ENCODE assay signal across 8 mouse cellular contexts in genomic region chr17:46248189-46248522, GRCm38 (mm10). TPM values are rescaled to one million over a fixed set of nuclear protein-coding genes. Genes with fewer than 3 reads are reported as not detected.
A peak's percentile ranks its signal among the peaks of the same experiment; 100 is the strongest.
DNase-seq lines count a peak whose midpoint lies in the region; ATAC-seq and TF ChIP-seq lines count a peak whose summit lies in the region.

No protein-coding gene starts in this region.

- H3K9ac ChIP-seq in embryonic facial prominence, embryonic 13.5 days, result peak overlapping the region; percentile 97
- peak overlapping the region; percentile 98 for H3K9ac ChIP-seq in intestine, embryonic 15.5 days
- peak overlapping the region; percentile 97 for H3K9ac ChIP-seq in neural tube, embryonic 13.5 days

- no peak for TF ChIP-seq CTCF in left cerebral cortex, adult 2 months (IDR thresholded peaks at IDR 0.05)

- no peaks in the 10 kb centered on the region for H3K27me3 ChIP-seq in embryonic facial prominence, embryonic 13.5 days
- H3K27me3 ChIP-seq in intestine, embryonic 15.5 days (replicated peaks), result no peaks in the 10 kb centered on the region
- H3K27me3 ChIP-seq in neural tube, embryonic 13.5 days, result no peaks in the 10 kb centered on the region

- no peaks in the 10 kb centered on the region for H3K9me3 ChIP-seq in embryonic facial prominence, embryonic 13.5 days
- no peaks in the 10 kb centered on the region for H3K9me3 ChIP-seq in intestine, embryonic 15.5 days
- H3K9me3 ChIP-seq in neural tube, embryonic 13.5 days, result no peaks in the 10 kb centered on the region

- under 1% methylated on average over 37 of the region's 37 CpGs for WGBS in embryonic facial prominence, embryonic 13.5 days
- WGBS in intestine, embryonic 15.5 days, result under 1% methylated on average over 37 of the region's 37 CpGs
- under 1% methylated on average over 37 of the region's 37 CpGs for WGBS in neural tube, embryonic 13.5 days

- H3K4me2 ChIP-seq in embryonic facial prominence, embryonic 13.5 days, result peak overlapping the region; percentile 74
- peak overlapping the region; percentile 68 for H3K4me2 ChIP-seq in intestine, embryonic 15.5 days (replicated peaks)
- H3K4me2 ChIP-seq in neural tube, embryonic 13.5 days, result peak overlapping the region; percentile 95

- intact Hi-C loops in left cerebral cortex, adult 2 months (cut with DNase I), result loop anchor here (5.0 kb wide), 1 partner anchor 46 kb away; the partner anchor contains the start of genes Polh and Xpo5

- peaks cover 71% of the 10 kb centered on the region for H3K36me3 ChIP-seq in embryonic facial prominence, embryonic 13.5 days
- peaks cover 45% of the 10 kb centered on the region for H3K36me3 ChIP-seq in intestine, embryonic 15.5 days
- H3K36me3 ChIP-seq in neural tube, embryonic 13.5 days, result peaks cover 66% of the 10 kb centered on the region

- H3K4me3 ChIP-seq in left cerebral cortex, adult 2 months, result peak overlapping the region; percentile 100
- H3K4me3 ChIP-seq in embryonic facial prominence, embryonic 13.5 days, result peak overlapping the region; percentile 91
- H3K4me3 ChIP-seq in intestine, embryonic 15.5 days (replicated peaks), result peak overlapping the region; percentile 89
- peak overlapping the region; percentile 81 for H3K4me3 ChIP-seq in neural tube, embryonic 13.5 days

- ATAC-seq in embryonic facial prominence, embryonic 13.5 days (ENCODE audit: insufficient number of reproducible peaks, insufficient read depth, low FRiP score, low TSS enrichment, low read depth), result peak; percentile 22; the same call in 1 of the 2 replicates
- peak; percentile 69 for ATAC-seq in intestine, embryonic 15.5 days
- ATAC-seq in neural tube, embryonic 13.5 days (ENCODE audit: low read depth), result peak; percentile 60; the same call in 1 of the 2 replicates

- peak overlapping the region; percentile 94 for H3K27ac ChIP-seq in left cerebral cortex, adult 2 months
- H3K27ac ChIP-seq in embryonic facial prominence, embryonic 13.5 days, result peak overlapping the region; percentile 80
- H3K27ac ChIP-seq in intestine, embryonic 15.5 days, result peak overlapping the region; percentile 70
- H3K27ac ChIP-seq in neural tube, embryonic 13.5 days (replicated peaks), result peak overlapping the region; percentile 86

- H3K4me1 ChIP-seq in embryonic facial prominence, embryonic 13.5 days, result peaks cover 28% of the 10 kb centered on the region
- peaks cover 17% of the 10 kb centered on the region for H3K4me1 ChIP-seq in intestine, embryonic 15.5 days (replicated peaks)
- peaks cover 39% of the 10 kb centered on the region for H3K4me1 ChIP-seq in neural tube, embryonic 13.5 days (replicated peaks)

- DNase-seq in left cerebral cortex, adult 2 months (ENCODE audit: extremely low spot score in 1 of 2, low spot score in 2 of 2), result no peak
- no peak for DNase-seq in left cerebral cortex, adult 18-20 months (ENCODE audit: low spot score in 2 of 2)
- DNase-seq in cerebellum, adult 9-11 months, result no peak
- DNase-seq in embryo, embryonic 11 days, result no peak
- DNase-seq in urinary bladder, adult 18-20 months (ENCODE audit: low spot score in 2 of 2), result no peak

RNA-seq across cellular contexts. Expression of gene Yipf3, which starts 0.3 kb away (rescaled TPM):
- 10 to 100 TPM; 85.5 to 87.6 TPM for total RNA-seq in left cerebral cortex, adult 2 months (2021)
- total RNA-seq in left cerebral cortex, adult 18-20 months (2021), result 10 to 100 TPM; 76.0 to 87.1 TPM
- polyA plus RNA-seq in embryonic facial prominence, embryonic 13.5 days (2015; fragmentation: Nextera tagmentation; extraction: Ambion mirVana), result 82.8 and 95.7 TPM in 2 replicates
- 86.8 and 111 TPM in 2 replicates for polyA plus RNA-seq in intestine, embryonic 15.5 days (2015; fragmentation: Nextera tagmentation; extraction: Ambion mirVana)
- polyA plus RNA-seq in neural tube, embryonic 13.5 days (2015; fragmentation: Nextera tagmentation; extraction: Ambion mirVana), result 81.9 and 83.1 TPM in 2 replicates

RNA-seq across cellular contexts. Expression of gene Polr1c, which starts 0.3 kb away (rescaled TPM):
- 10 to 100 TPM; 38.1 to 40.4 TPM for total RNA-seq in left cerebral cortex, adult 2 months (2021)
- 10 to 100 TPM; 37.3 to 42.1 TPM for total RNA-seq in left cerebral cortex, adult 18-20 months (2021)
- polyA plus RNA-seq in embryonic facial prominence, embryonic 13.5 days (2015; fragmentation: Nextera tagmentation; extraction: Ambion mirVana), result 103 and 104 TPM in 2 replicates
- polyA plus RNA-seq in intestine, embryonic 15.5 days (2015; fragmentation: Nextera tagmentation; extraction: Ambion mirVana), result 75.3 and 75.8 TPM in 2 replicates
- polyA plus RNA-seq in neural tube, embryonic 13.5 days (2015; fragmentation: Nextera tagmentation; extraction: Ambion mirVana), result 84.3 and 93.8 TPM in 2 replicates

RNA-seq across cellular contexts. Expression of gene Lrrc73, which starts 5.2 kb away (rescaled TPM):
- total RNA-seq in left cerebral cortex, adult 2 months (2021), result 10 to 100 TPM; 63.4 to 63.7 TPM
- total RNA-seq in left cerebral cortex, adult 18-20 months (2021), result 10 to 100 TPM; 60.1 to 63.7 TPM
- 1.4 and 1.9 TPM in 2 replicates for polyA plus RNA-seq in embryonic facial prominence, embryonic 13.5 days (2015; fragmentation: Nextera tagmentation; extraction: Ambion mirVana)
- polyA plus RNA-seq in intestine, embryonic 15.5 days (2015; fragmentation: Nextera tagmentation; extraction: Ambion mirVana), result 0.46 and 0.69 TPM in 2 replicates
- 5.2 and 5.8 TPM in 2 replicates for polyA plus RNA-seq in neural tube, embryonic 13.5 days (2015; fragmentation: Nextera tagmentation; extraction: Ambion mirVana)

RNA-seq across cellular contexts. Expression of gene Tjap1, which starts 34.7 kb away (rescaled TPM):
- 10 to 100 TPM; 38.4 to 60.3 TPM for total RNA-seq in left cerebral cortex, adult 2 months (2021)
- total RNA-seq in left cerebral cortex, adult 18-20 months (2021), result 10 to 100 TPM; 37.7 to 48.9 TPM
- polyA plus RNA-seq in embryonic facial prominence, embryonic 13.5 days (2015; fragmentation: Nextera tagmentation; extraction: Ambion mirVana), result 55.6 and 57.9 TPM in 2 replicates
- 28.6 and 29.6 TPM in 2 replicates for polyA plus RNA-seq in intestine, embryonic 15.5 days (2015; fragmentation: Nextera tagmentation; extraction: Ambion mirVana)
- polyA plus RNA-seq in neural tube, embryonic 13.5 days (2015; fragmentation: Nextera tagmentation; extraction: Ambion mirVana), result 35.7 and 36.7 TPM in 2 replicates

RNA-seq across cellular contexts. Expression of gene Xpo5, which starts 45.6 kb away (rescaled TPM):
- 10 to 100 TPM; 42.1 to 43.3 TPM for total RNA-seq in left cerebral cortex, adult 2 months (2021)
- total RNA-seq in left cerebral cortex, adult 18-20 months (2021), result 10 to 100 TPM; 38.6 to 41.9 TPM
- 43.6 and 43.8 TPM in 2 replicates for polyA plus RNA-seq in embryonic facial prominence, embryonic 13.5 days (2015; fragmentation: Nextera tagmentation; extraction: Ambion mirVana)
- 31.6 and 31.9 TPM in 2 replicates for polyA plus RNA-seq in intestine, embryonic 15.5 days (2015; fragmentation: Nextera tagmentation; extraction: Ambion mirVana)
- 34.3 and 35.2 TPM in 2 replicates for polyA plus RNA-seq in neural tube, embryonic 13.5 days (2015; fragmentation: Nextera tagmentation; extraction: Ambion mirVana)
